Mouse (Mus musculus) olfactory bulb, adult 2 months (tissue): ENCODE data around the gene Emc9.

ENCODE experiments used
- CTCF ChIP-seq: fragments of 200-500 bp; IDR thresholded peaks from 2 replicates; pipeline ENCODE4 v1.5.1; 2012; ENCODE audit warnings: low read depth, mild to moderate bottlenecking, low read length, moderate library complexity; ENCODE audit not compliant: insufficient read depth
- POLR2A ChIP-seq: fragments of 200-500 bp; IDR thresholded peaks from 2 replicates; pipeline ENCODE4 v1.6.1; 2012; ENCODE audit warnings: mild to moderate bottlenecking, low read depth, low read length, moderate library complexity; ENCODE audit not compliant: insufficient read depth

DNA sequence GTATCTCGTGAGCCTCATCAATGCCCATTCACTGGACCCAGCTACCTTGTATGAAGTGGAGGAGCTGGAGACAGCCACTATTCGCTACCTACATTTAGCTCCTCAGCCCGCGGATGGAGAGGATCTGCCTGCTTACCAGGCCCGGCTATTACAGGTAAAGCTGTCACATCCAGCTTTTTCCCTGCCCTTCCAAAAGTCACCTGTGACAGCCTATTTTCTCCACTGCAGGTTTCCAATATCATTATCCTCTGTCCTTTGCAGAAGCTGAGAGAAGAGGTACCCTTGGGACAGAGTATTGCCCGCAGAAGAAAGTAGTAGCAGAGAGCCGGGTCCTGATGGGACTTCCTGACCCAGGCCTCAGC is 18.1 kb upstream of the Emc9 start, which contains the start of gene Irf9:
- TF ChIP-seq CTCF (no peak), POLR2A (no peak)
